Mouse (Mus musculus) retina, embryonic 14.5 days (tissue): ENCODE data around the gene Hist1h4i.
A peak's percentile ranks its signal among the peaks of the same experiment; 100 is the strongest.

Experiments
- DNase-seq: peaks from one replicate; pipeline ENCODE4 v3.0.0-alpha.2; 2015; ENCODE audit warnings: low spot score

The Hist1h4i gene

DNA sequence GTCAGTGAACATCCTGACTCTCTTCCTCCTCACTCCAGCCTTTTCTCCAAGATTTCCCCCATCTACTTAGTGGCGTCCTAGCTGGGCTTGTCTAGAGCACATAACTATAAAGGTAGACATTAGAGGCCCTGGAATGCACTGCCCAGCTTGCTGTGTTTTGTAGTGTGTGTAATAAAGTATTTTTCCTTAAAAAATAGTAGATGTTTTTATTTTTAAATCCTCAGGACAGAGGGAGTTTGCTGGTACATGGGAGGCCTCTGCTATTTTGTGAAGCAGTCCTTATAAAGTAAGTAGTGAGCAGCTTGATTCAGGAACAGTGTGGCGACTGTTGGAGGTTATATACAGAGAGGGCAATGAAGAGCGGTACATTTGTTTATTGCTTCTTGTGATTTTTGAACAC is 32.5 kb downstream of the Hist1h4i start:
- DNase-seq: no peak

DNA sequence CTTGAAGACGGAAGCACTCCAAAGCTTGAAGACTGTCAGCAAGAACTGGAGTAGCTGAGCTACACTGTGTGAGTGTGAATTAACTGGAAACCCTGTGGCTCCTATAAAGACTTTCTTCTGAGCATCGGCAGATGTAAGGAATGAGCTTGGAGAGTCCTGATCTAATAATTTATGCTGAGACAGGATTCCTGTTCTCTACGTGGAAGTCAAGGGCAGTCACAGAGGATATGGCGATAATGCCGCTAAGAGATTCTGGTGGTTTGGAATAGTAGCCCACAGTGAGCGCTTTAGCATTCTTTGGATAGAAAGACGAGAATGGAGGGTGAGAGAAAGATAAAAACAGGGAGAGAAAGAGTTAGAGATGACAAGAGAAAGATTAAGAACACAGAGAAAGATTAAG is 33.3 kb downstream of the Hist1h4i start:
- no peak for DNase-seq

GRCm38 (mm10) chr13:22007121-22007510 is 34.0 kb downstream of the Hist1h4i start:
- DNase-seq: no peak

- peak; percentile 74 for DNase-seq
Observed at GRCm38 (mm10) chr13:22006334-22007120, 34.6 kb downstream of the Hist1h4i start.

- DNase-seq: peak; percentile 58
Observed at GRCm38 (mm10) chr13:22005605-22006333, 35.4 kb downstream of the Hist1h4i start.

- no peak for DNase-seq
Observed at GRCm38 (mm10) chr13:22001823-22002222, 39.3 kb downstream of the Hist1h4i start.

GRCm38 (mm10) chr13:22001346-22001745 is 39.8 kb downstream of the Hist1h4i start:
- no peak for DNase-seq

DNA sequence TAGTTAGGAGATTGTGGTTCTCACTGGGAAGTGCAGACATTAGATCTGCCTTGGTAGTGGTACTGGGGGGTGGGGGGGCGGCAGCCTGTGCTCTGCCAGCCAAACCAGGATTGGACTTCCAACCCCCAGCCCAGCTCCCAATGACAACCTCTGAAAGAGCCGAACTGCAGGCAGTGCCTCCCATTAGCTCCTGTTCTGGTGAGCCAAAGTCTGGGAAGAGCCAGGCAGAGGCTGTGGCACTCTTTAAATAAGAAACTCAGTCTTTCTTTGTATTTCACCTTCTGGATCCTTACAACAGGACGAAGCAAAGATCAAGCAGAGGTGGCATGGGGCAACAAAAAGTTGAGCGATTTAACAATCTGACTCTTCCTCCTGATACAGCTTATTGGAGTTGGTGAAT is 42.0 kb downstream of the Hist1h4i start:
- no peak for DNase-seq

DNA sequence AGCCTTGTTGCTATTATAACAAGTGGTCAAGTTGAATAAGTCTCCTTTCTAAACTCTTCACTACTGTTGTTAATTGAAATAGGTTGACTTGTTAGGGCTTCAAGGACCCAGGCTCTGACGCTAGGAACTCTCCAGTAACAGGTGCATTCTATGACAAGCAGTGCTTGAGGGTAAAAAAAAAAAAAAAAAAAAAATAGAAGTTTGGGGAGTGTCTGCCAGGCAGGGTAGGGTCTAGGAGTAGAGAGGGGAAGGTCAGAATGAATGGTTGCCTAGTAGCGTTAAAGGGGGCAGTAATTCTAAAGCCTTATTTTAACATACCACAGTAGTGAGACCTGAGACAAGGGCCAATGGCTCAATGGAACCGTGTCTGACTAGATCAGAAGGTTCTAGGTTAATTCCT is 42.8 kb downstream of the Hist1h4i start:
- DNase-seq: no peak

DNA sequence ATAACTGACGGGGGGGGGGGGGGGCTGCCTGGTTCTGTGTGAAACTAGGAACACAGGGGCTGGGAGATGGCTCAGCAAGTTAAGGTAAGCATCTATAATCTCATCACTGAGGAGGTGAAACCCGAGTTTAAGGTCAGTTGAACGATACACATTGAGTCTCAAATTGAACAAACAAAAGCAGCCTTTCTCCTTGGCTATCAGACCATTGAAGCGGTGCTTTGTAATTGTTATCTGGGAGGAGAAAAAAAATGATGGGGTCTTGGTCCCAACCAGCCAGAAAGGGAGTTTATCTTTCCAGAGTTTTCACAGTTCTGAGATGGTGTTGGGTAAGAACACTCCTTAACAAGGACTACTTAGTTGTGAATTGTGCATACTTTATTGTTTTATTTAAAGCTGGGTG is 43.3 kb downstream of the Hist1h4i start:
- DNase-seq: no peak

- no peak for DNase-seq
Observed at GRCm38 (mm10) chr13:21997201-21997820, 43.9 kb downstream of the Hist1h4i start.

DNA sequence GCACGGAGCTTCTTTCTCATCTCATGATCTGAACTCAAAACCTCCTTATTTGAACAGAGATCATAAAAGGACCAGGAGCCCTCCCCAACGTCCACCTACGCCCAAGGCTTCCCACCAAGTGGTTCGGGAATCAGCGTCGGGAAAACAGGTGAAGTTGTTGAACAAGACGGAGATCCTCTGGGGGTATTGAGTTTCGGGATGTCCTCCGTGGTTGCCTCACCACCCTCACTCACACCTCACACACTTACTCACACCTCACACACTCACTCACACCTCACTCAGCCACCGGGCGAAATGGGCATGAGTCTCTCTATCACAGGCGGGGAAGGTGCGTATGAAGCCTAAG is 44.3 kb downstream of the Hist1h4i start:
- DNase-seq: no peak

DNA sequence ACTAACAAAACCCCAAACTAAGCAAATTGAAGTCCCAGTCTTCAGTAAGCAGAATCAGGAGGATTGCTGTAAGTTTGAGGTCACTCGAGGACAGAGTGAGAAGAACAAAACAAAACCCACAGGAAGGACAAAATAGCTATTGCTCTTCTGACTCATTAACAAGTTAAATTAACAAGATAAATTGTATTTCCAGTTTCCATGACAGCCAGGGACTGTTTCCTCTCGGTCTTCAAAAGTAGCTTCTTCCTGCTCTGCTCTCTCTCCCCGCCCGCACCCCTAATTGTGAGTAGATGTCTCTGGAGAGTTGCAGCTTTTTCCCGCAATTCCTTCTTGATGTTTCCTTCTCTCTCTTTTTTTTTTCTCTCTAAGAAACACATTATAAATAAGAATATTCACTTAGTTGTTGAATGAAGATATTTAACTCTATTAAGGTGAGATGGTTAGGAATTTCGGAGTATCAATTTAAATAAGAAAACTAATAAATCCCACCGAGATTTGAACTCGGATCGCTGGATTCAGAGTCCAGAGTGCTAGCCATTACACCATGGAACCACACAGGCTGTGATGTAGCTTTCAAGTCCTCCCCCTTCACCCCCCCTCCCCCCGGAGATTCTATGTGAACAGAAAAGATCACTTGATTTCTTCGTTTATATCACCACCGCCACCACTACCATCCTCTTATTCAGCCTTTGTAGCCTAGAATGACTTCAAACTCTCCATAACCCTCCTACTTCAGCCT is 44.9 kb downstream of the Hist1h4i start:
- peak; percentile 65 for DNase-seq

- peak; percentile 62 for DNase-seq
Observed at GRCm38 (mm10) chr13:21995331-21995914, 45.7 kb downstream of the Hist1h4i start.

DNA sequence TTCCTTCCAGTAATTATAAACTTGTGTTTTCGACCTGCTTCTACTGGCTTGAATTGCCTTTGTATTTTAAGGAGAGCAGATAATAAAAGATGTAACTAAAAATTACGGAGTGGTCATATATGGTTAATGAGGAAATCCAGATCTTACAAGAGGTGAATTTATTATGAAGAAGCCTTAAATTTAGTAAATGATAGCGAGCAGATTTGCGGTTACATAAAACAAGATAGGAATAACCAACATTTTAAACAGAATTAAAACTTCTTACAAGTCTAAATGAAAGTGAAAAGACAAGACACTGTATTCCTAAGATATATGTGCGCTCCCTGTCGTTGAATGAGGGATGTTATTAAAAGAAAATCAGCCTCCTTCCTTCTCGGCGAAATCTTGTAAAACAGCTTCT is 46.3 kb downstream of the Hist1h4i start:
- peak; percentile 40 for DNase-seq

GRCm38 (mm10) chr13:21993957-21994738 is 47.0 kb downstream of the Hist1h4i start:
- DNase-seq: peak; percentile 75

GRCm38 (mm10) chr13:21992550-21992949 is 48.6 kb downstream of the Hist1h4i start:
- no peak for DNase-seq
